ENCODE assay signal across 22 mouse cellular contexts in the genomic region with DNA sequence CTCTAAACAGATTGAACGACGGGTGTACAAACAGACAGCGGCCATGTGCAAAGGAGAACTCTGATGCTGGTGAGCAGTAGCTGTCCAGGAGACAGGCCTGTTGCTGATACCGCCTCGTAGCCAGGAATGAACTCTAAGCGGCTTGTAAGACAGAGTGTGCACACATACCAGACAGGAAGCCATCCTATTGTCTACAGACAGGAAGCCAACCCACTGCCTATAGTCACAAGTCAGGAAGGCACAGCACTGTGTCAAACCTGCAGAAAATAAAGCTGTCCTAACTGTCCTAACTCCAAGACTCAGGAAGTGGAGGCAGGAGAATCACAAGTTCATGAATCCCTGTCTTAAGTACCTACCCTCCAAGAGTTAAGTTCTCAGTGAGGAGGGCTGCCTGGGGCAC. TPM values are rescaled to one million over a fixed set of nuclear protein-coding genes. Genes with fewer than 3 reads are reported as not detected.
A peak's percentile ranks its signal among the peaks of the same experiment; 100 is the strongest.
DNase-seq lines count a peak whose midpoint lies in the region; ATAC-seq and TF ChIP-seq lines count a peak whose summit lies in the region.
"Had no signal": no experiment of that assay in that cellular context is flagged by ENCODE, and none has a peak within 500 bp of the region (broad histone marks: within the 10 kb centered on the region; RNA-seq: fewer than 3 reads in every experiment).

No protein-coding gene starts in this region.

- no peak for DNase-seq in heart, postnatal 14 days
- no peak for DNase-seq in kidney, adult 18-20 months
- DNase-seq in liver, postnatal 0 days: no peak
- no peak for DNase-seq in liver
- DNase-seq in lung, postnatal 0 days (ENCODE audit: low spot score): no peak
- no peak for DNase-seq in lung, postnatal 14 days
- DNase-seq: adrenal gland, adult 2 months; adrenal gland, postnatal 25 days; cerebellum, adult 18-20 months; cerebellum, adult 9-11 months; cerebellum, postnatal 36 days; gastrocnemius, postnatal 10 days; heart, postnatal 4 days had no signal

- H3K36me3 ChIP-seq in heart, embryonic 15.5 days: no peaks in the 10 kb centered on the region
- no peaks in the 10 kb centered on the region for H3K36me3 ChIP-seq in kidney, embryonic 16.5 days (ENCODE audit: insufficient read depth, low read length)
- H3K36me3 ChIP-seq in liver, postnatal 0 days (replicated peaks; ENCODE audit: insufficient read depth, low read length): no peaks in the 10 kb centered on the region
- H3K36me3 ChIP-seq in lung, postnatal 0 days (ENCODE audit: insufficient read depth, low read length): no peaks in the 10 kb centered on the region
- H3K36me3 ChIP-seq: embryonic facial prominence, embryonic 13.5 days; forebrain, embryonic 12.5 days; hindbrain, embryonic 12.5 days had no signal

- no peaks in the 10 kb centered on the region for H3K9me3 ChIP-seq in heart, embryonic 15.5 days (replicated peaks)
- no peaks in the 10 kb centered on the region for H3K9me3 ChIP-seq in kidney, embryonic 16.5 days (ENCODE audit: low read length)
- no peaks in the 10 kb centered on the region for H3K9me3 ChIP-seq in liver, postnatal 0 days (ENCODE audit: low read length)
- no peaks in the 10 kb centered on the region for H3K9me3 ChIP-seq in lung, postnatal 0 days (ENCODE audit: low read length)
- H3K9me3 ChIP-seq: embryonic facial prominence, embryonic 13.5 days; forebrain, embryonic 12.5 days; hindbrain, embryonic 12.5 days had no signal

- H3K27ac ChIP-seq in heart, embryonic 15.5 days: peak overlapping the region; percentile 62; the same call in 1 of the 2 replicates
- H3K27ac ChIP-seq in kidney, embryonic 16.5 days (ENCODE audit: low read length): peak overlapping the region; percentile 62; the same call in 1 of the 2 replicates
- no peak overlapping the region for H3K27ac ChIP-seq in liver, postnatal 0 days (ENCODE audit: low read depth)
- H3K27ac ChIP-seq in lung, postnatal 0 days (ENCODE audit: low read length): no peak overlapping the region
- H3K27ac ChIP-seq: embryonic facial prominence, embryonic 13.5 days; forebrain, embryonic 12.5 days; hindbrain, embryonic 12.5 days had no signal

- intact Hi-C loops in heart, postnatal 14 days (cut with DNase I): no loop called here

- no peak overlapping the region for H3K4me3 ChIP-seq in heart, embryonic 15.5 days
- H3K4me3 ChIP-seq in kidney, embryonic 16.5 days (ENCODE audit: low read length): no peak overlapping the region
- no peak overlapping the region for H3K4me3 ChIP-seq in liver, postnatal 0 days (ENCODE audit: low read depth, low read length)
- H3K4me3 ChIP-seq in lung, postnatal 0 days (ENCODE audit: low read depth, low read length): no peak overlapping the region
- H3K4me3 ChIP-seq: embryonic facial prominence, embryonic 13.5 days; forebrain, embryonic 12.5 days; hindbrain, embryonic 12.5 days had no signal

- TF ChIP-seq EP300 in liver, postnatal 0 days (IDR thresholded peaks at IDR 0.05; ENCODE audit: low read depth): no peak
- peak; percentile 23; the same call in 1 of the 2 replicates for TF ChIP-seq EP300 in lung, postnatal 0 days (IDR thresholded peaks at IDR 0.05)

- H3K4me1 ChIP-seq in heart, embryonic 15.5 days (replicated peaks): no peaks in the 10 kb centered on the region
- peaks cover 17% of the 10 kb centered on the region for H3K4me1 ChIP-seq in kidney, embryonic 16.5 days (ENCODE audit: insufficient read depth, low read length)
- no peaks in the 10 kb centered on the region for H3K4me1 ChIP-seq in liver, postnatal 0 days (ENCODE audit: insufficient read depth)
- H3K4me1 ChIP-seq in lung, postnatal 0 days (ENCODE audit: insufficient read depth, low read depth, low read length): no peaks in the 10 kb centered on the region
- H3K4me1 ChIP-seq: embryonic facial prominence, embryonic 13.5 days had no signal

- H3K9ac ChIP-seq in heart, embryonic 15.5 days: no peak overlapping the region
- H3K9ac ChIP-seq in kidney, embryonic 16.5 days (replicated peaks; ENCODE audit: low read length): no peak overlapping the region
- no peak overlapping the region for H3K9ac ChIP-seq in liver, postnatal 0 days (replicated peaks)
- no peak overlapping the region for H3K9ac ChIP-seq in lung, postnatal 0 days (replicated peaks; ENCODE audit: low read depth)
- H3K9ac ChIP-seq: embryonic facial prominence, embryonic 13.5 days; forebrain, embryonic 12.5 days; hindbrain, embryonic 12.5 days had no signal

- WGBS in heart, embryonic 15.5 days: 55% methylated on average over 6 of the region's 6 CpGs
- 75% methylated on average over 6 of the region's 6 CpGs for whole genome bisulfite sequencing in kidney, embryonic 16.5 days
- 39% methylated on average over 6 of the region's 6 CpGs for WGBS in liver, postnatal 0 days (ENCODE audit: insufficient replicate concordance)
- 43% methylated on average over 6 of the region's 6 CpGs for WGBS in lung, postnatal 0 days

- no peak for ATAC-seq in heart, embryonic 15.5 days (replicated peaks; ENCODE audit: insufficient number of reproducible peaks, insufficient read depth, low FRiP score, low read depth)
- no peak for ATAC-seq in kidney, embryonic 16.5 days (ENCODE audit: low FRiP score, low TSS enrichment)
- 0 out of 2 replicates have a peak, but pooled peaks have one; percentile 33 for ATAC-seq in liver, postnatal 0 days
- peak; percentile 77; the same call in 1 of the 2 replicates for ATAC-seq in lung, postnatal 0 days
- ATAC-seq: forebrain, embryonic 16.5 days; hindbrain, embryonic 16.5 days had no signal

- no peak overlapping the region for H3K4me2 ChIP-seq in heart, embryonic 15.5 days
- H3K4me2 ChIP-seq in kidney, embryonic 16.5 days (replicated peaks; ENCODE audit: low read depth, low read length): no peak overlapping the region
- H3K4me2 ChIP-seq in liver, postnatal 0 days (ENCODE audit: low read depth, low read length): no peak overlapping the region
- no peak overlapping the region for H3K4me2 ChIP-seq in lung, postnatal 0 days (replicated peaks; ENCODE audit: low read depth, low read length)
- H3K4me2 ChIP-seq: embryonic facial prominence, embryonic 13.5 days; forebrain, embryonic 12.5 days; hindbrain, embryonic 12.5 days had no signal

- TF ChIP-seq CTCF in liver, postnatal 0 days (IDR thresholded peaks at IDR 0.05; ENCODE audit: low read depth): no peak
- no peak for TF ChIP-seq CTCF in lung, postnatal 0 days (IDR thresholded peaks at IDR 0.05)

- peaks cover 3% of the 10 kb centered on the region for H3K27me3 ChIP-seq in heart, embryonic 15.5 days
- H3K27me3 ChIP-seq in kidney, embryonic 16.5 days (ENCODE audit: insufficient read depth, low read length): peaks cover 59% of the 10 kb centered on the region
- no peaks in the 10 kb centered on the region for H3K27me3 ChIP-seq in liver, postnatal 0 days (ENCODE audit: insufficient read depth, low read length)
- H3K27me3 ChIP-seq in lung, postnatal 0 days (replicated peaks; ENCODE audit: insufficient read depth, low read length): no peaks in the 10 kb centered on the region

RNA-seq across cellular contexts. Expression of gene Barhl1, which starts 47.1 kb away (rescaled TPM):
- polyA plus RNA-seq in heart, embryonic 15.5 days (2015; fragmentation: Nextera tagmentation; extraction: Ambion mirVana): not detected in 2 replicates
- not detected for total RNA-seq in heart, postnatal 14 days (2021)
- not detected in 2 replicates for polyA plus RNA-seq in kidney, embryonic 16.5 days (2015; fragmentation: Nextera tagmentation; extraction: Ambion mirVana)
- polyA plus RNA-seq in liver, postnatal 0 days (2015; fragmentation: Nextera tagmentation; extraction: Ambion mirVana): not detected in 2 replicates
- 0.06 TPM in 1 of 2 replicates, not detected in the other for polyA plus RNA-seq in lung, postnatal 0 days (2015; fragmentation: Nextera tagmentation; extraction: Ambion mirVana)
- total RNA-seq: adrenal gland, adult 2 months; adrenal gland, postnatal 25 days; gastrocnemius, postnatal 10 days; gastrocnemius, postnatal 4 days; heart, adult 8-10 months; heart, postnatal 4 days had no signal
- polyA plus RNA-seq: embryonic facial prominence, embryonic 13.5 days had no signal

Comparison
In these comparisons a context has a peak if more than half of its experiments do, and no peak if none do; other contexts are left out.
1. ATAC-seq: peak in liver, postnatal 0 days (single experiment) and lung, postnatal 0 days (single experiment); none in heart, embryonic 15.5 days (single experiment) and kidney, embryonic 16.5 days (single experiment).
2. H3K27ac ChIP-seq: peak in heart, embryonic 15.5 days (single experiment) and kidney, embryonic 16.5 days (single experiment); none in liver, postnatal 0 days (single experiment) and lung, postnatal 0 days (single experiment).